Mouse (Mus musculus): ENCODE measurements around the gene Arhgef26. TPM values are rescaled to one million over a fixed set of nuclear protein-coding genes. Genes with fewer than 3 reads are reported as not detected.

Arhgef26 gene
- total RNA-seq, 2 experiments from 2014 or later, result 3.1 to 3.7 TPM

Other genes with a start within 250 kb of the Arhgef26 start
- 10 to 100 TPM; 13.8 to 14.0 TPM for gene Dhx36, start 168.7 kb downstream of the Arhgef26 start, total RNA-seq (2021)